Mouse (Mus musculus) ES-E14 (cell line): ENCODE measurements at regions not wholly inside any gene's neighbourhood (a gene's known extent, or its start where the extent isn't known, plus 50 kb on each side); places are given as distances from the start of the nearest gene placed in this dataset.

Experiments
- DNase-seq: peaks from one replicate; pipeline ENCODE4 v3.0.0-alpha.2; 2013; ENCODE audit warnings: low read depth, low spot score
- H3K27ac ChIP-seq: 2 replicates; pipeline ENCODE4 v1.5.1; 2012; ENCODE audit warnings: low read depth, mild to moderate bottlenecking, low read length, moderate library complexity, mixed read lengths; ENCODE audit not compliant: poor library complexity, insufficient read depth, severe bottlenecking
- H3K36me3 ChIP-seq: 2 replicates; pipeline ENCODE4 v1.6.1; 2012; ENCODE audit warnings: mild to moderate bottlenecking, low read length, moderate library complexity, mixed read lengths; ENCODE audit not compliant: control insufficient read depth, poor library complexity, insufficient read depth, severe bottlenecking
- H3K4me1 ChIP-seq, 2 experiments: fragments of 150-350 bp in 1 of 2; sonication (generic) in 1 of 2; 2 replicates each; pipeline ENCODE4 v1.6.1; 2012; ENCODE audit warnings: low read length in 2 of 2, mild to moderate bottlenecking in 1 of 2, mixed read lengths in 1 of 2; ENCODE audit not compliant: control insufficient read depth in 2 of 2, insufficient read depth in 2 of 2, poor library complexity in 1 of 2
- H3K4me3 ChIP-seq, 2 experiments: fragments of 150-350 bp in 1 of 2; sonication (generic) in 1 of 2; 2 replicates each; pipeline ENCODE4 v1.5.1; 2012; ENCODE audit warnings: low read length in 2 of 2, low read depth in 1 of 2, mild to moderate bottlenecking in 1 of 2, mixed read lengths in 1 of 2; ENCODE audit not compliant: insufficient read depth in 1 of 2, poor library complexity in 1 of 2, severe bottlenecking in 1 of 2
- H3K9ac ChIP-seq: 2 replicates; pipeline ENCODE4 v1.6.1; 2012; ENCODE audit warnings: low read depth, mild to moderate bottlenecking, low read length, mixed read lengths; ENCODE audit not compliant: poor library complexity, insufficient read depth, severe bottlenecking
- H3K9me3 ChIP-seq: fragments of 150-350 bp; sonication (generic); 2 replicates; pipeline ENCODE4 v1.6.1; 2012; ENCODE audit warnings: low read depth, mild to moderate bottlenecking, low read length; ENCODE audit not compliant: control insufficient read depth, insufficient read depth
- CHD2 ChIP-seq: IDR thresholded peaks from 2 replicates; pipeline ENCODE4 v1.6.1; 2014; ENCODE audit warnings: mild to moderate bottlenecking, low read depth, low read length, inconsistent platforms
- HCFC1 ChIP-seq: IDR thresholded peaks from 2 replicates; pipeline ENCODE4 v1.6.1; 2012; ENCODE audit warnings: low read length, inconsistent platforms, borderline replicate concordance; ENCODE audit not compliant: insufficient read depth
- MAFK ChIP-seq: IDR thresholded peaks from 2 replicates; pipeline ENCODE4 v1.6.1; 2014; ENCODE audit warnings: mild to moderate bottlenecking, low read depth, low read length, inconsistent platforms; ENCODE audit not compliant: insufficient read depth
- ZC3H11A ChIP-seq: IDR thresholded peaks from 2 replicates; pipeline ENCODE4 v1.6.1; 2012; ENCODE audit warnings: low read depth, mild to moderate bottlenecking, inconsistent platforms, low read length, borderline replicate concordance
- ZNF384 ChIP-seq: IDR thresholded peaks from 2 replicates; pipeline ENCODE4 v1.6.1; 2012; ENCODE audit warnings: low read depth, low read length, inconsistent platforms
- in situ Hi-C, 2 experiments: fragments of 600-800 bp; cut with MboI; formaldehyde crosslinking; loops; one replicate each; pipeline ENCODE4 v1.15.1; 2025; ENCODE audit warnings: low sequenced_read_pairs in 2 of 2, inconsistent platforms in 1 of 2; ENCODE audit not compliant: unreplicated experiment in 2 of 2

GRCm38 (mm10) chr3:15000657-15001056 lies 114.6 kb downstream of the Car2 start:
- peaks cover 9 to 19% of the 10 kb centered on the region in 2 experiments for H3K4me1 ChIP-seq
- peaks cover 11% of the 10 kb centered on the region; the same call in 1 of the 2 replicates for H3K9me3 ChIP-seq
- H3K27ac ChIP-seq = peak overlapping the region; percentile 98
- no peak overlapping the region for H3K4me3 ChIP-seq
- TF ChIP-seq ZC3H11A (no peak), HCFC1 (no peak), CHD2 (peak; percentile 45; the same call in 1 of the 2 replicates)
- DNase-seq = peak; percentile 70
- in situ Hi-C loops = no loop called here
- H3K36me3 ChIP-seq = no peaks in the 10 kb centered on the region; the same call in 1 of the 2 replicates
- no peak overlapping the region for H3K9ac ChIP-seq

- no peaks in the 10 kb centered on the region; the same call in 1 of the 2 replicates for H3K36me3 ChIP-seq
- peak overlapping the region; percentile 71; the same call in 1 of the 2 replicates for H3K27ac ChIP-seq
- H3K9ac ChIP-seq = no peak overlapping the region
- H3K9me3 ChIP-seq = no peaks in the 10 kb centered on the region
- H3K4me1 ChIP-seq = peaks cover 5 to 11% of the 10 kb centered on the region in 2 experiments; a peak in 3 of 4 replicates
- no peak for DNase-seq
- no peak for TF ChIP-seq ZNF384
- no peak for TF ChIP-seq HCFC1
- no peak for TF ChIP-seq CHD2
- no peak for TF ChIP-seq ZC3H11A
- TF ChIP-seq MAFK = no peak
- H3K4me3 ChIP-seq = no peak overlapping the region
- in situ Hi-C loops = no loop called here
Measured at GRCm38 (mm10) chr3:15007821-15008220, 121.7 kb downstream of the Car2 start.

- no peaks in the 10 kb centered on the region for H3K9me3 ChIP-seq
- H3K27ac ChIP-seq = no peak overlapping the region
- no peak overlapping the region for H3K9ac ChIP-seq
- no peak for TF ChIP-seq ZNF384
- peaks cover 3 to 9% of the 10 kb centered on the region in 2 experiments; a peak in 3 of 4 replicates for H3K4me1 ChIP-seq
- no peak for DNase-seq
- in situ Hi-C loops = no loop called here
- no peaks in the 10 kb centered on the region for H3K36me3 ChIP-seq
- H3K4me3 ChIP-seq = no peak overlapping the region
Measured at GRCm38 (mm10) chr3:15008501-15008900, 122.4 kb downstream of the Car2 start.

GRCm38 (mm10) chr3:15009747-15010146 lies 123.7 kb downstream of the Car2 start:
- Histone ChIP-seq H3K4me3 (no peak overlapping the region), H3K27ac (no peak overlapping the region), H3K9me3 (no peaks in the 10 kb centered on the region), H3K9ac (no peak overlapping the region), H3K36me3 (no peaks in the 10 kb centered on the region), H3K4me1 (peaks cover 2 to 3% of the 10 kb centered on the region in 2 experiments; a peak in 3 of 4 replicates)
- TF ChIP-seq ZC3H11A = no peak
- no peak for TF ChIP-seq ZNF384
- TF ChIP-seq MAFK = no peak
- in situ Hi-C loops = no loop called here
- DNase-seq = no peak

- Histone ChIP-seq H3K36me3 (no peaks in the 10 kb centered on the region), H3K4me1 (no peaks in the 10 kb centered on the region), H3K9ac (no peak overlapping the region), H3K4me3 (no peak overlapping the region), H3K27ac (no peak overlapping the region), H3K9me3 (no peaks in the 10 kb centered on the region)
- no peak for TF ChIP-seq CHD2
- no peak for TF ChIP-seq HCFC1
- no peak for TF ChIP-seq ZC3H11A
- no peak for TF ChIP-seq MAFK
- no peak for TF ChIP-seq ZNF384
- in situ Hi-C loops = no loop called here
- no peak for DNase-seq
Measured at GRCm38 (mm10) chr3:15016621-15017020, 130.5 kb downstream of the Car2 start.
